In genomic region chr4:98254856-98255853, GRCm38 (mm10) we compare ENCODE assay signal across 10 mouse cellular contexts.
DNase-seq lines count a peak whose midpoint lies in the region; ATAC-seq lines count a peak whose summit lies in the region.
"Had no signal": no experiment of that assay in that cellular context is flagged by ENCODE, and none has a peak within 500 bp of the region (broad histone marks: within the 10 kb centered on the region; RNA-seq: fewer than 3 reads in every experiment).

No protein-coding gene starts in this region.

- whole genome bisulfite sequencing in midbrain, embryonic 12.5 days = 55% methylated on average over 18 of the region's 18 CpGs

- H3K4me2 ChIP-seq in midbrain, embryonic 12.5 days (replicated peaks) = no peak overlapping the region
- H3K4me2 ChIP-seq: heart, embryonic 13.5 days; lung, embryonic 15.5 days had no signal

- no peaks in the 10 kb centered on the region for H3K36me3 ChIP-seq in midbrain, embryonic 12.5 days
- H3K36me3 ChIP-seq: heart, embryonic 13.5 days; lung, embryonic 15.5 days had no signal

- H3K27ac ChIP-seq in midbrain, embryonic 12.5 days (replicated peaks) = no peak overlapping the region
- H3K27ac ChIP-seq: heart, embryonic 13.5 days; lung, embryonic 15.5 days had no signal

- no peaks in the 10 kb centered on the region for H3K9me3 ChIP-seq in midbrain, embryonic 12.5 days
- H3K9me3 ChIP-seq: lung, embryonic 15.5 days had no signal

- H3K27me3 ChIP-seq in midbrain, embryonic 12.5 days = no peaks in the 10 kb centered on the region
- H3K27me3 ChIP-seq: heart, embryonic 13.5 days; lung, embryonic 15.5 days had no signal

- H3K4me1 ChIP-seq in midbrain, embryonic 12.5 days = no peaks in the 10 kb centered on the region
- H3K4me1 ChIP-seq: heart, embryonic 13.5 days; lung, embryonic 15.5 days had no signal

- H3K4me3 ChIP-seq in midbrain, embryonic 12.5 days = no peak overlapping the region
- H3K4me3 ChIP-seq: heart, embryonic 13.5 days; lung, embryonic 15.5 days had no signal

- 0 out of 2 replicates have a peak, but pooled peaks have one; percentile 15 for ATAC-seq in cerebellum, adult (ENCODE audit: insufficient number of reproducible peaks, low FRiP score, low TSS enrichment)
- ATAC-seq in inflammation-experienced regulatory T-cells, adult 6 months = peak; percentile 84
- ATAC-seq in midbrain, embryonic 12.5 days (ENCODE audit: low FRiP score, low read depth) = peak; percentile 38; the same call in 1 of the 2 replicates

- no peak overlapping the region for H3K9ac ChIP-seq in midbrain, embryonic 12.5 days (replicated peaks)
- H3K9ac ChIP-seq: heart, embryonic 13.5 days; lung, embryonic 15.5 days had no signal

- no peak for DNase-seq in cerebellum, adult 11-12 months
- DNase-seq in right cerebral cortex, postnatal 4 days = peak; percentile 14
- DNase-seq in right cerebral cortex, adult 18-20 months = no peak
- peak; percentile 16 to 24 for DNase-seq in cerebellum, postnatal 36 days
- DNase-seq in yolk sac, embryonic 10.5 days (ENCODE audit: low spot score) = peak; percentile 13

Comparison
In these comparisons a context has a peak if more than half of its experiments do, and no peak if none do; other contexts are left out.
1. DNase-seq: peak in right cerebral cortex, postnatal 4 days (single experiment), cerebellum, postnatal 36 days (2 of 2) and yolk sac, embryonic 10.5 days (single experiment); none in cerebellum, adult 11-12 months (single experiment) and right cerebral cortex, adult 18-20 months (single experiment).
2. ATAC-seq: peak in every context shown above with its lines; median percentile 84 in inflammation-experienced regulatory T-cells, adult 6 months; 38 in midbrain, embryonic 12.5 days; 15 in cerebellum, adult.